Mouse (Mus musculus): ENCODE data around the gene Fitm1. TPM values are rescaled to one million over a fixed set of nuclear protein-coding genes. Genes with fewer than 3 reads are reported as not detected.

The Fitm1 gene
- total RNA-seq (2022), result 100 to 1,000 TPM; 275 to 317 (median 288) TPM

DNA sequence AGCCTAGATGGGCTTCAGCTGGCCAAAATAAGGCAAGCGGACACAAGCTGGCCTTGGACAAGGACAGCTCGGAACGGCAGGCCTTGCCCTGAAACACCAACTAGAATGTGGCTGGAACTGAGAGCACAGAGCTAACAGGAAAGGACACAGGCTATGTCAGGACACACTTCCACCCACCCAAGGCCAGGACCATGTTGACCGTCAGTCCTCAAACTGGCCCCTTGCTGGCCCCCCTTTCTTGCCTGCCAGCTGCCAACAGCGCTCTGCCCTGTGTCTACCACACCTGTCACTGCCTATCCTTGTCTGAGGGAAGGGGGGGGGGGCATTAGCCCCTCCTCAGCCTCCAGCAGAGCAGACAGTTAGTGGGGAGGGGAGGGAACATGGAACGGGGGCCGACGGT lies at the start of gene Fitm1:
Gene Fitm1 (plus strand): TSS at position 316 of the 400 bp plus-strand sequence.
- peak; percentile 61 to 83 for DNase-seq (ENCODE audit: low spot score in 2 of 2)

DNA sequence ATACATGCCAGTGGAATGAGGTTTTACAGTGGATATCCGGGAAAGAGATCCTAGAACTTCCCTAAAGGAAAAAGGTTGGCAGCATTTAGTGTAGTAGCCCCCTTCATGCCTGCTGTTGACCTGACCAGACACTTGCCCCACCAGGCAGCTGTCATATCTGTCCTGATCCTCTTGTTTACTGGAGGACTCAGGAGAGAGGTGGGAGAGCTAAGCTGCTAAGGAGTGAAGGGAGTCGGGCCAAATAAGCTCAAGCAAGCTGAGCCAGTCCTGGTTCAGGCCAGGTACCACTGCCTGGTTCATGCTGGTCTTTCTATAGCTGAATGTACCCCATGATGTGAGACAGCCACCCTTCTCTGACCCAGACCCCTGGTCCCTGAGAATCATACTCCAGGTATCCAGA lies 48.7 kb upstream of the Fitm1 start:
- no peak for DNase-seq (ENCODE audit: low spot score in 2 of 2)

DNA sequence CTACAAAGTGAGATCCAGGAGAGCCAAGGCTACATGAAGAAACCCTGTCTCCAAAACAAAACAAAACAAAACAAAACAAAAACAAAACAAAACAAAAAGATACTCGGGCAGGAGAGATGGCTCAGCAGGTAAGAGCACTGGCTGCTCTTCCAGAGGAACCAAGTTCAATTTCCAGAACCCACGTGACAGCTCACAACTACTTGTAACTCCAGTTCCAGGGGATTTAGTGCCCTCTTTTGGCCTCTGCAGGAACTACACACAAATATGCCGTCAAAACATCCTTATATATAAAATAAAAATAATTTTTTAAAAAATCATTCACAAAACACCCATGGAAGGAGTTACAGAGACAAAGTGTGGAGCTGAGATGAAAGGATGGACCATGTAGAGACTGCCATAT lies 47.5 kb upstream of the Fitm1 start:
- no peak for DNase-seq (ENCODE audit: low spot score in 2 of 2)

DNA sequence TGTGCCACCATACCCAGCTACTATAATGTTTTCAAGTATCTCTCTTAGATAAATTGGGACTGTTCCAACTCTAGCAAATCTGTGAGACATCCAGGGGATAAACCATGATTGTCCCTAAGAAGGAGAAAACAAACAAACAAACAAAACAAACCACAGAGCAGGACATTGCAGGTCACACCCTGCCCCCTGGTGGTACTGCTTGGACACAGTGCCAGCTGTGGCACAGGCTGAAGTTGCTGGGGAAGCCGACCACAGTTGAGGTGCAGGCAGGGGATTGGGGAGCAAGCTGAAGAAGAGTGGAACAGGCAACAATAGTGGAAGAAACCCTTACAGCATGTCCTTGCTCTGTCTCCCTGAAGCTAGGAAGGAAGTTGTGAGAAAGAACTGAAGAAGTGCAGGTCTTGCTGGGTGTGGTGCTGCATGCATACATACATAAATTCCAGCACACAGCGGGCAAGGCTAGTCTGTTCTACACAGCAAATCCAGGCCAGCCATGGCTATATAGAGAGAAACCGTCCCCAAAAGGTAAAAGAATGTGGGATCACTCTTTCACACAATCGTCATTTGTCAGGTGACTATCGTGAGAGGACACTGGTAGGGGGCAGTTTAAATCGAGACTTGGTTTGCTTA lies 39.2 kb upstream of the Fitm1 start:
- no peak for DNase-seq (ENCODE audit: low spot score in 2 of 2)

DNA sequence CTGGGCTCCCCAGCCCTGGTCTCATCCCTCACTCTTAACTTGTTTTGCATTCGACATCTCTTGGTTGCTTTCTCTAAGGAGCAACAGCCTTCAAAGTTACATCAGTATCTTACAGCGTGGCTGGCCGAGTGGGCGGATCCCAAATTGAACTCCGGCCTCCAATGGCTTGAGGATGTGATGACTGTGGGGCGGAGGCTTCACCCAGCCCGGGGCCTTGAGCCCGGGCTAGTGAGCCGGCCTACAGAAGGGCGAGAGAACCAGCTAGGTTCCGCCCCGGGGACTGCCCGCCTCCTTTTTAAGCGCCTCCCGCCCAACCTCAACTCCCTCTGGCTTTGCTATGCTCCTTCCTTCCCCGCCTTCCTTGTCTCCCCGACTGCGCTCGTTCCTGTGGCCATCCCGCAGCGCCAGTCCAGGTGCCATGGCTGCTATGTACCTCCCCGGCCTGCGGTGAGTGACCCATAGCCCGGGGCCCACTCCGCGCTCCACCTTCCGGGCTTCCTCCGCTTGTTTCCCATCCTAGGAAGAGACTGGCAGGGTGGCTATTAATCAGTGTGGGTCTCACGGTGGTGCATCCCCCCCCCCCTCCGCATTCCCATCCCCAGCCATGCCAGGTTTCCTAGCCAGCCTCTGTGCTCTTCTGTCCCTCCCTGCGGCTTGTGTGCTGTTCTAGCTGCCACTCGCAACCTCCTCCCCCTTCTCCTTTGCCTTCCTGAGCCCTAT lies 35.2 kb upstream of the Fitm1 start, which contains the start of gene Pck2:
Gene Pck2 (plus strand): TSS at position 200 of the 720 bp plus-strand sequence.
- peak; percentile 81 to 89 for DNase-seq (ENCODE audit: low spot score in 2 of 2)

DNA sequence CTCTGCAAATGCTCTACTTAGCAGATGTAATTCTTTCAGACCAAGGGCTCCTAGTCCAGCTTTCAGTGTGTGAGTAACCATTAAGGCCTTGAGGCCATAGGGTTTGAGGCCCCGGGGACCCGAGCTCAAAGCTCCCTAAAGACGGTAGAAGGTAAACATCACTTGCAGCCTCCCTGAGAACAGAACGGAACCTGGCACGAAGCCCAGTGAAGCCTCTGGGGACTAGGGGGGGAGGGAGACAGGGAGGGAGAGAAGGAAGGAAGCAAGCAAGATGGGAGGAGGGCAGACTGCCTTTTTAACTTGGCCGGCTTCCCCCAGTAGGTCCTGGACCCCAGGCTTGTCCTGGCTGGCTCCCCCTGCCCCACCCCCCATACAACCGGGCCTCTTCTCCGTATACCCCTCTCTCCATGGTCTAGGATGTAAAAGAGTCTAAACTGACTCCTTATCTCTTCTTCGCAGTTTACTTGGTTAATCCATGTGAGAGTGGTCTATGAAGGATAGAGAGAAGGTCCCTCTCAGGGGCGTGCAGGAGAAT lies 34.6 kb upstream of the Fitm1 start:
- DNase-seq (ENCODE audit: low spot score in 2 of 2), result peak; percentile 48 to 59

DNA sequence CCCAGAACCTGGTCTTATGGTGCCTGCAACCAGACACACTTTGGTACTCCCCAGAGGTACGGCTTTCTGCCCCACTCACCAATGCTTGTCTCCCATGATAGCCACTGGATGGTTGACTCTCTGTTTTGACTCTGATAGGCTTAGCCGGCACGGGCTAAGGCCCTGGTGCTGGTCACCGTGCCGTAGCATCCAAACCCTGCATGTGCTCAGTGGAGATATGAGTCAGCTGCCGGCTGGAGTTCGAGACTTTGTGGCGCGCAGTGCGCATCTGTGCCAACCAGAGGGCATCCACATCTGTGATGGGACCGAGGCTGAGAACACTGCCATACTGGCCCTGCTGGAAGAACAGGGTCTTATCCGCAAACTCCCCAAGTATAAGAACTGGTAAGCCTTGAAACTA lies 33.1 kb upstream of the Fitm1 start:
- DNase-seq (ENCODE audit: low spot score in 2 of 2), result no peak

DNA sequence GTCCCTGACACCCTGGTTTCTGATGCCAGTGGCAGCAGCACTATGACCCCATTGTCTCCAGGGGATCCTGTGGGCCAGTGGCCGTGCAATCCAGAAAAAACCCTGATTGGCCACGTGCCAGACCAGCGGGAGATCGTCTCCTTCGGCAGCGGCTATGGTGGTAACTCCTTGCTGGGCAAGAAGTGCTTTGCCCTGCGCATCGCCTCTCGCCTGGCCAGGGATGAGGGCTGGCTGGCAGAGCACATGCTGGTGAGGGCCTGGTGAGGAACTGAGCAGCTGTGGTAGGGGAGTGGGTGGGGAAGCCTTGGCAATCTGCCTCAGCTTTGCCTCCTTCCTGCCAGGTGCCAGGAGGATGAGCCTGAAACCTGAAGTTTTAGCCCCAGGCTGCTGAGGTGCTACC lies 31.1 kb upstream of the Fitm1 start:
- no peak for DNase-seq (ENCODE audit: low spot score in 2 of 2)

DNA sequence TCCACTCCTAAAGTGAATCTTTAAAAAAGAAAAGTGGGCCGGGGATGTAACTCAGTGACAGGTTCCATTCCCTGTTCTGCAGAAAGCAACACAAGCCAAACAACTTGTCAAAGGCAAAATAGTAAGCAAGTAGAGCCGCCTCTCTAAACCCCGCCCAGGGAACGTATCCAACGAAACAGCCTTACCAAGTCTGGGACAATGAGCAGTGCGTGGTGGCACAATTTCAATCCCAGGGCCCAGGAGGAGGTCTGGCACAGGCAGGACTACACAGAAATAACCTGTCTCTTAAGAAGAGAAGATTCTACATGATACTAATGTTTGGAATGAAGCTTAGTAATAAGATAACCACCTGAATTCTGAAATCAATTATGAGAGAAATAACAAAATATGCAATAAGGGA lies 25.2 kb upstream of the Fitm1 start:
- no peak for DNase-seq (ENCODE audit: low spot score in 2 of 2)

DNA sequence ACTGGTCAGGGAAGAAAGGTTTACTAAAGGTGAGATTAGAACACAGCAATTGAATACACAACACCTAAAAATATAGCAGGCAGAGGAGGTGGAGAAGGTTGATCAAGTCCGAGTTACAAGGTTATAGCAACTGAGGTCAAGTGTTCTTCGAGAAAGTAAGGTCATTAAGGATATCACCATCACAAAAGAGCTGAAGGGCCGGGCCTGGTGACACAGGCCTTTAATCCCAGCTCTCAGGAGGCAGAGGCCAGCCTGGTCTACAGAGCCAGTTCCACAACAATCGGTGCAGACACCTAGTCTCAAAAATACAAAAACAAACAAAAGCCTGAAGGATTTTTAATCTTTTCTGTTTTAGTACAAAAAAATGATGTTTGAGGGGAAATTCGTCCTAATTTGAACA lies 24.1 kb upstream of the Fitm1 start:
- DNase-seq (ENCODE audit: low spot score in 2 of 2), result no peak

DNA sequence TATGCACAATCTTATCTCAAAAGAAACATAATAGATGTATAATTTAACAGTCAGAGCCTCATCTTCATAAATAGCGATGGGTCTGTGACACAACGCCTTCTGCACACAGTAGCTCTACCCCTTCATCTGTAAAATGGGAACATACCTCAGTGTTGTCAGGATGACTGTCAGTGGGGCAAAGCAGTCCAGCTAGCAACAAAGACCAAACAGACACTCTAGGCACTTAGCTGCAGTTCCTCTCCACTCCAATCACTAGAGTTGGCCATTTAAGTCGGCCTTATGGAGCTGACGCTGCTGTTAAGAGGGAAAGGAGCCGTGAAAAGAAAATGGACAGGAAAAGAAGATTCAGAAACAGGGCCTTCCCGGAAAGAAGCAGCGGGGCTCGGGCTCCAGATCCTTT lies 23.6 kb upstream of the Fitm1 start:
- no peak for DNase-seq (ENCODE audit: low spot score in 2 of 2)

DNA sequence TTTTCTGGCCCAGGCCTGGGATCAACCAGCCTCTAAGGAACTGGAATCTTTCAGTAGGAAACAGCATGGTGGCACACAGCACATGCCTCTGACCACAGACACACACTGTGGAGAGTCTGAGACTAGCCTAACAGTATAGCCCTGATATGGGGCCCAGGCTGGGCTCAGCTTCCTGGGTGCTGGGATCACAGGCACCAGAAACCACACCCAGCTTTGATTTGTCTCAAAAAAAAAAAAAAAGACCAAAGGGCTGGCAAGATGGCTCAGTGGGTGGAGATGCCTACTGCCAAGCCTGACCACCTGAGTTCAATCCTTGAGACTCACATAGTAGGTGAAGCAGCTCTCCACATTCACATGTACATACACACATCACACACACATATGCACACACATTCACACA lies 20.8 kb upstream of the Fitm1 start:
- no peak for DNase-seq (ENCODE audit: low spot score in 2 of 2)

DNA sequence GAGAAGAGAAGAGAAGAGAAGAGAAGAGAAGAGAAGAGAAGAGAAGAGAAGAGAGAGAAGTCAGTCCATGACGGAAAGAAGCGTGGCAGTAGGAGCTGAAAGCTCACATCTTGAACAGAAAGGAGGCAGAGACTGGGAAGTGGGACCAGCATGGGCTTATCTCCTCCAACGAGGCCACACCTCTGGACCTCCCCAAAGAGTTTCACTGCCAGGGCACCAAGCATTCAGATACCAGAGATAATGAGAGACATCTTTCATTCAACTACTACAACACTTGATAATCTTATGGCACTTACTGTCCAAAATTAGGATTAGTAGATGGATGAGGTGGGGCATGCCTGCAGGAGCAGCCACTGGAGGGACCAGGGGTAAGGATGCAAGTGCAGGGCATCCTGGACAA lies 19.6 kb upstream of the Fitm1 start:
- no peak for DNase-seq (ENCODE audit: low spot score in 2 of 2)

DNA sequence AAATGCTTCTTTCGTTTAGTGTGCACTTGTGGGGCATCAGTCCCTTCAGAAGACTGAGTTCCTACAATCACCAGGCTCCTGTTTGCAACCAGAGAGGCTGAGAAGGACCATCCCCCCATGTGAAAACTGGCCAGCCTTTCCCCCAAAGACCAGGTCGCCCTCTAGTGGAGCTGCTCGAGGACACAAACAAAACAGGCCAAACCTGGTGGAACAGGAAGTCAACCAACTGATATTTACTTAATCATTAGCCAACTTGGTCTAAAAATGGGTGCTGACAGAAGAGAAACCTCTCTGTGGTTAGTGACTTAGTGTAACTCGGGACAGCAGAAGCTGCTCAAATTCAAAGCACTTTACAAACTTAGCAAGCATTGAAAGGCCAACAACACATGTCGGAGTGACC lies 18.4 kb upstream of the Fitm1 start:
- DNase-seq (ENCODE audit: low spot score in 2 of 2), result peak; percentile 55 to 61

DNA sequence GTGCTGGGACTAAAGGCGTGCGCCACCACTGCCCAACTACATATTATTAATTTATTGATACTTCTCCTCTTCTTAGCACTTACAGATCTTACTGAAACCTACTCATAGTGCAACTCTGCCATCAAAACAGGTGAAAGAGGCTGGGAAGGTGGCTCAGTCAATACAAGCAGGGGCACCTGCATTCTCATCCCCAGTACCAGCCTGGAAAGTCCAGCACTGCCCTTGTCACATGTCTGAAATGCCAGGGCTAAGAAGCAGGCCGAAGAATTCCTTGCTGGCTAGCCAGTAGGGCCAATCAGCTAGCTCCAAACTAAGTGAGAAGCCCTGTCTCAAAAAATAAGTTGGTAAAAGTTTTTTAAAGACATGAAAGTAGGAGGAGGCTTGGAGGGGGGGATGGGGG lies 17.8 kb upstream of the Fitm1 start:
- no peak for DNase-seq (ENCODE audit: low spot score in 2 of 2)

DNA sequence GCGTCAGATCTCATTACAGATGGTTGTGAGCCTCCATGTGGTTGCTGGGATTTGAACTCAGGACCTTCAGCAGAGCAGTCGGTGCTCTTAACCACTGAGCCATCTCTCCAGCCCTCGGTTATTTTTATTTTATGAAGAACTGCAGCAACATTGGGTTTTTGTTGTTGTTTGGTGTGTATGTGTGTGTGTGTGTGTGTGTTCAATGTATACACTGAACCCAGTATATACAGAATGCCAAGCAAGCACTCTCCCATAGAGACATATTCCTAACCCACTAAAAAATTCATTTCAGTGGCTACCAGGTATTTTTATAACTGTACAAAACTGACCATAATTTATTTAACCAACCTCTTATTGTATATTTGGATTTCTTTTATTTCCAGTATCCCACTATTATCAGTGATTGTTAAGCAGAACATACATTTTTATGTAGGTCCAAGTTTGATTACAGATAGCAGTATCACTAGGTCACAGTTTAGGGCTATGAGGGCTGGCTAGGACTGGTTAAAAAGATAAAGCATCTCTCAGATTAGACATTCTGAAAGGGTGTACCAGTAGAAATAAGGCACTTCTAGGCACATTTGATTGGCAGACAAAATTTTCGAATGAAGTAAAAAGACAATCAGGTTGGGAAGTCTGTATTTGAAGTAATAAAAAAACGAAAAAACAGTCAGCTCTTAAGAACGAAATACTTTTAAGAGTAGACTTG lies 16.5 kb upstream of the Fitm1 start:
- DNase-seq (ENCODE audit: low spot score in 2 of 2), result no peak

DNA sequence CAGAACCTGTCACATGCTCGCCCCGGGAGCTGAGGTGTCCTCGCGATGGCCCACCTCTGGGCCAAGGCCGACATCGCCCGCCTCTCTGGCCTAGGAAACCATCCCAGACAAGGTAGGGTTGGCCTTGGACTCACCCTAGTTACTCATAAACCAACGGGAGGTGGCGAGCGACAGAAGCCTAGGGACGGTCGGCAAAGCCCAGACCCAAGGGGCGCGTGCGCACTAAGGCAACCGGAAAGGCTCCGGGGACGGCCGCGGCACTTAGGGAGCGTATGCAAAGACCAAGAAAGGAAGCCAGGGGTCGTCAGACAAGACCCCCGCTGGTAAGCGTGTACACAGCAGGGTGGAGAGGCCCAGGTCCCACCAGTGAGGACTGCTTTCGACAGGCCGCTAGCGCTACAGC lies 15.6 kb upstream of the Fitm1 start, which contains the start of gene Dcaf11:
Gene Dcaf11 (plus strand): TSS at position 208 of the 403 bp plus-strand sequence.
- DNase-seq (ENCODE audit: low spot score in 2 of 2), result peak; percentile 84 to 91

DNA sequence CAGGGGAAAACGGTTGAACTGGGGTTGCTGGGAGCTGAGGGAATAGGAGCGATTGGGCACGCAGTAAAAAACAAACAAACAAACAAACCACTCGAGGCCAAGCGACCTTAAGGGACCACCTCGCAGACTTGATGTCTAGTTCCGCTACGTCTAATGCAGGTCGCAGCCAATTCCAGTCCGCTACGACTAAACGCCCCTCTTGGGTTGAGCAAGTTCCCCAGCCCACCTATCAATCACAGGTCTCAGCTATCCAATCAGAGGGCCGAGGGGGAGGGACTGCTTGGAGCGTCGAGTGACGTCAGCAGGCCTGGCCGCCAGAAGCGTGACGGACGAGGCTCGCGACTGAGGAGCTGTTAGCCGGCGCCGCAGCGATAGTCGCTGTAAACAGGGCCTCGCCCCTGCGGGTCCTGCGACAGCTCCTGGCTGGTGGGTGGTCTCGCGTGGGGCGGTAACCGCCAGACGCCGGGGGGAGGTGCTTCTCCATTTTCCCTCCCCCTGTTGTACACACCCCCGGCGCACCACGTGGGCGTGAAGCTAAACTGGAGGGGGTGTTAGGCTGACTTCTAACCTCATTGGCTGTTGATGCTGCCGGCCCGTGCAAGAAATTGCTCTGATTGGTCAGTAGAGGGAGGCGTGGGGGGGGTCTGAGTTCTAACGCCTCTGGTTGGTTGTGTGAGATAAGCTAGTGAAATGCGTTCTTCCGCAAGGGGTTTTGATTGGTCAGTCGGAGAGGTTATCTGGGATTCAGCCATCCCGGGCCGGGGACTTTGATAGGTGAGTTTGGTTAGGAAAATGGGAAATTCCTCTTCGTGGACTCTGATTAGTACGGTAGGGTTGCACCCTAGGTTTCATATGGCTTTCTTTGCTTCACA lies 15.0 kb upstream of the Fitm1 start, which contains the start of gene A730061H03Rik:
Gene A730061H03Rik (minus strand): TSS at position 205 of the 872 bp plus-strand sequence.
- DNase-seq (ENCODE audit: low spot score in 2 of 2), result peak; percentile 97

DNA sequence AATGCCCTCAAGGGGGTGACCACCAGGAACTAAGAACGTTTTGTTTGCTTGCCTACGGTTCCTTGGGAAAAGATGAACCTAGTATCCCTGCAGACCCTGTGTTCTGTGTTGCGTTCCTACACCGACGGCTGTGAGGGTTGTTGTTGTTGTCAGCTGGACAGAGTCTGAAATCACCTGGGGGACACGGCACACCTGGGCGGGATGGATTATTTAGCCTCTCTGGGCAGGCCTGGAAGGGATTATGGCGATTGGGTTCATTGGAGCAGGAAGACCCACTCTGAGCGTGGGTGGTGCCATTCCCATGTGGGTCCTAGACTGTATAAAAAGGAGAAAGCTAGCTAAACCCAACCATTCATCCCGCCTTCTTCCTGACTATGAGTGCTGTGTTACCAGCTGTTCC lies 13.6 kb upstream of the Fitm1 start:
- DNase-seq (ENCODE audit: low spot score in 2 of 2), result no peak

DNA sequence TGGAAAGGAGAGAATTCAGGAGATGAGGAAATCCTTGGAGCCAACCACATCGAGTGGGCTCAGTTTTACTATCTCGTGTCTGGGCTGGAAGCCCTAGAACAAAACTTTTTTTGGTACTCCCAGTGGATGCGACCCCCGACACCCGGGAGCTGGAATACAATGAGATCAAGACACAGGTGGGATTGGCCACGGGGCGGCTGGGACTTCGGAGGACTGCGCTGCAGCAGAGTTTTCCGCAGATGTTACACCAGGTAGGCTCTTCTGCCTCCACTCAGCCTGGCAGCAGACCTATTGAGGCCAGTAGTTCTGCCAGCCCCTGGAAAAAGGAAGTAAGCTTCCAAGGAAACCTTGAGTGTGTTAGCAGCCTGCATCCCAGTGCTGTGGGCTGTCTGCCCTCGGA lies 12.2 kb upstream of the Fitm1 start:
- no peak for DNase-seq (ENCODE audit: low spot score in 2 of 2)

DNA sequence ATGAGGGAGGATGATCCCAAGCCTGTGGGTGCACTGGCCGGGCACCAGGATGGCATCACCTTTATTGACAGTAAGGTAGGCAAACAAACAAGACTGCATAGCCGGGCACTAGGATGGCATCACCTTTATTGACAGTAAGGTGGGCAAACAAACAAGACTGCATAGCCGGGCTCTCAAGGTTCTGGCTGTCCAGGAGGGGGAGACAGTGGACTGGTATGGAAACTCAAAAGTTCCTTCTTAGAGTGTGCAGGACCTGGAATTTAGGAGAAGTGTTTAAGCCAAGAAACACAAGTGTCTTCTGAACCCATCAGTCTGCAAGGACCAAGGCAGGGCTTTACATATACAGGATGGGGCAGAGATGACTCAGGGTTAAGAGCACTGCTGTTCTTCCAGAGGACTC lies 9.7 kb upstream of the Fitm1 start:
- DNase-seq (ENCODE audit: low spot score in 2 of 2), result no peak

All from gastrocnemius, adult 8-10 months (tissue).